Mouse (Mus musculus): Measurements from ENCODE around the gene Serbp1. TPM values are rescaled to one million over a fixed set of nuclear protein-coding genes. Genes with fewer than 3 reads are reported as not detected.
"Not testable (repeated sequence)": the region's sequence is repeated elsewhere in the genome, so short reads cannot be mapped to it uniquely, and the experiment has no call there.

Gene Serbp1
- polyA plus RNA-seq, 1 experiment from 2014 or later, result 346 TPM

DNA sequence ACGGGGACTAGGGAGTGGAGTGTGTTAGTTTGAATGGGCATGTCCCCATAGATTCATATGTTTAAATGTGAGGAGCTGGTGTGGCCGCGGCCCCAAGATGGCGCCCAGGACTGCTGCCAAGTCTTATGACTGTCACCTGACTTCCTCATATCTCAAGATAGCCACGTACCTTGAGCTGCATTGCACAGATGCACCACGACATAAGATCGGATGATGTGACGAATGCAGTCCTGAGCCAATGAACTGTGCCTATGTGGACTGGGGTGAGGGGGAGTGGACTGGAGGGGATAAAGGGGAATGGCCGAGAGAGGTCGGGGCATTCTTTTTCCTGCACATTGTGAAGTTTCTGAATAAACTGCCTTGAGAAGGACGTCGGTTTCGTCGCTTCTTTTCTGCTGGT is 18.0 kb upstream of the Serbp1 start:
- 91% methylated on average over 14 of the region's 14 CpGs for WGBS
- H3K27me3 ChIP-seq (ENCODE audit: insufficient read depth, poor library complexity, severe bottlenecking); H3K9me3 ChIP-seq; DNase-seq (ENCODE audit: low spot score); H3K4me1 ChIP-seq (replicated peaks); H3K36me3 ChIP-seq; H3K4me3 ChIP-seq; H3K27ac ChIP-seq: not testable (repeated sequence)

DNA sequence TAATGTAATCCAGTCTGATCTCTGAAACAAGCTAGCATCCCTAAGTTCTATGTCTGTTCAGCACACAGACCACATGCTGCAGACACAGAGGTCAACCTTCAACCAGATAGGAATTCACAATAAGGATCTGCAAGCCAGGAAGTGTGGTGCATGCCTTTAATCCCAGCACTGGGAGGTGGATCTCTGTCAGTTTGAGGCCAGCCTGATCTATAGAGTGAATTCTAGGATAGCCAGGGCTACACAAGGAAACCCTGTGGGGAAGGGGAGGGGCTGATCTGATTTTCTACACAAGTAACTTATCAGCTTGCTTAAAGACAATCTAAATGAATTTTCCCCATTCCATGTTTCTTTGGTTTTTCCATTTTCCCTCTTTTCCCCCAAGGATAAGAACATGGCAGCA is 17.2 kb upstream of the Serbp1 start:
- H3K4me1 ChIP-seq (replicated peaks), result no peaks in the 10 kb centered on the region
- H3K27ac ChIP-seq, result no peak overlapping the region
- no peaks in the 10 kb centered on the region for H3K9me3 ChIP-seq
- DNase-seq (ENCODE audit: low spot score), result no peak
- H3K36me3 ChIP-seq, result no peaks in the 10 kb centered on the region
- H3K4me3 ChIP-seq, result no peak overlapping the region
- no peaks in the 10 kb centered on the region for H3K27me3 ChIP-seq (ENCODE audit: insufficient read depth, poor library complexity, severe bottlenecking)

DNA sequence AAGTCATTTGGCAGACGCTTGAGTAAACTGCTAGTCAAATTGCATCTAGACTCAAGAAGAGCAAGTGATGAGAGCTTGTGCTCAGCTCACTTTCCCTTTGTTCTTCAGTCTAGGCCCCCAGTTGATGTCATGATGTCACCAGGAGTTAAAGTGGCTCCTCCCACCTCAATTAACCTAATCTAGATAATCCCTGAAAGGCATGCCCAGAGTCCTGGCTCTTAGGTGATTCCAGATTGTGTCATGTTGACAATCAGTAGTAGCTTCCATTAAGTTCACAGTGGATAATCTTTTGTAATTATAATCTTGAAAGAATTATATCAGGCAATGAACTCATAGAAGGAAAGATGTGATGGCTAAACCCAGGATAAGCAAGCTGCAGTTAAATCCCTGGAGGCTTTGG is 14.9 kb upstream of the Serbp1 start:
- no peak overlapping the region for H3K27ac ChIP-seq
- H3K27me3 ChIP-seq (ENCODE audit: insufficient read depth, poor library complexity, severe bottlenecking), result no peaks in the 10 kb centered on the region
- no peak overlapping the region for H3K4me3 ChIP-seq
- H3K36me3 ChIP-seq, result no peaks in the 10 kb centered on the region
- no peaks in the 10 kb centered on the region for H3K9me3 ChIP-seq
- no peaks in the 10 kb centered on the region for H3K4me1 ChIP-seq (replicated peaks)
- 83% methylated on average over 1 of the region's 1 CpGs for WGBS
- no peak for DNase-seq (ENCODE audit: low spot score)

DNA sequence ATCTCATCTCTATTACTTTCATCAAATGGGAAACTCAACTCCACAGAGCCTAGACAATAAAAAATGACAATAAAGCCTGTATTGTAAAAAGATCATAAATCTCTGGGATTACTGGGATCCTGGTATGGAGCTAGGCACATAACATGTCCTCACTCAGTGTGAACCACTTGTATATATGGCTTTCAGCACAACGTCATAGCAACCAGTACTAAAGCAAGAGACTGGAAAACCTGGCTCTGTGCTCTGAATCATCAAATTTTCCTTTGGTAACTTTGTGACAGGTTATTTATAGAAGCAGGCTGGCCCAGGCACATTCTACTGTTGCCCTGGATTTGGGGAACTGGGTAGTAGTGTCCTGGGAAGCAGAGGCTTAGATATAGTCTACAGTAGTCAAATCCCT is 14.5 kb upstream of the Serbp1 start:
- DNase-seq (ENCODE audit: low spot score), result no peak
- no peaks in the 10 kb centered on the region for H3K36me3 ChIP-seq

DNA sequence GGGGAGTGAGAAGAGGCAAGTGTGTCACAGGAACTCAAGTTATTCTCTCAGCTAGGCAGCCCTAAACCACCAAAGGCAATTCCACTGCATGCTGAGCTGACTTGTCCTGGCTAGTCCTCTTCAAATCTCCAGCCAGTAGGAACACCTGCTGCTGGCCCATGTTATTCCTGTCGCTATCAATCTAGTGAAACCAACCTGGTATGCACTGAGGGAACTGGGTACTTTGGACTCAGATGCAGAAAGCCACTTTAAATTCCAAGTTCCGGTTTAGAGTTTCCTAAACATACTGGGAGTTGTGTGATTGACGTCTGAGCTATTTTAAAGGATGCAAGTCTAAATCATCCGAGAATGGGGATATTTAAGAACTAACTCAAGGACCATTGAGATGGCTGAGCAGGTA is 11.7 kb upstream of the Serbp1 start:
- Histone ChIP-seq H3K36me3 (no peaks in the 10 kb centered on the region), H3K27me3 (ENCODE audit: insufficient read depth, poor library complexity, severe bottlenecking) (0 out of 2 replicates have a peak, but pooled peaks cover 10% of the 10 kb centered on the region), H3K9me3 (no peaks in the 10 kb centered on the region), H3K4me3 (no peak overlapping the region), H3K4me1 (replicated peaks) (peaks cover 11% of the 10 kb centered on the region), H3K27ac (no peak overlapping the region)
- 72% methylated on average over 4 of the region's 4 CpGs for WGBS
- no peak for DNase-seq (ENCODE audit: low spot score)

More for the DNA sequence above, 14.5 kb upstream of the Serbp1 start:
- Histone ChIP-seq H3K9me3 (no peaks in the 10 kb centered on the region), H3K27ac (no peak overlapping the region), H3K27me3 (ENCODE audit: insufficient read depth, poor library complexity, severe bottlenecking) (no peaks in the 10 kb centered on the region), H3K4me3 (no peak overlapping the region), H3K4me1 (replicated peaks) (peaks cover 3% of the 10 kb centered on the region)
- WGBS, result 89% methylated on average over 1 of the region's 1 CpGs

DNA sequence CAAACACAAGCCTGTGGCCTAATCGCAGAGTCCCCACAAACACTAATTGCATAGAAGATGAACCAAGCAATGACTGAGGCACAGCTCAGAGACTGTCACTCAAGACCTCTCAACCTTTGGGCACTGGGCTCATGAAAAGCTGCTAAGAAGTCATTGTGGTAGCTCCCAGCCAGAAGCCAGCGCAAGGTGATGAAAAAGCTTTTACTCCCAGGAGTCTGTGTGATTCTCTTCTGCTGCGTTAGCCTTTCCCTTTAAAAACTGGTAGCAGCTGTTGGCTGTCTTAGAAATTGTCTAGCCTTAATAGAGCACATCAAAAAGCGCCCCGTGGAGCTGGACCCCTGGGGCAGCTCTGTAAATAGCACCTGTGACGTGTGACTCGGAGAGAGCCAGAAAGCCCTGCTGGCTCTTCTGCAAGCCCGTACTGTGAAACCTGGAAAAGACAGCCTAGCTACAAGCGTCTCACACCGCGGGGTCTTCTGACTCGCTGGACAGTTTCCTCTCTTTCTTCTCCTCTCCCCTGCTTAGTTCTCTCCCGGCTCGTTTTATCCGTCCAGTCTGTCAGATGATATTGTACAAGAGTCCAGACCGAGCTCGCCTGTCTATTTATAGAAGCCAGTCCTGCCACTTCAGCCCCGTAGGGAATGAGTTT is 9.4 kb upstream of the Serbp1 start:
- 0 out of 2 replicates have a peak, but pooled peaks cover 10% of the 10 kb centered on the region for H3K27me3 ChIP-seq (ENCODE audit: insufficient read depth, poor library complexity, severe bottlenecking)
- H3K4me3 ChIP-seq, result peak overlapping the region; percentile 32
- H3K27ac ChIP-seq, result no peak overlapping the region
- H3K36me3 ChIP-seq, result no peaks in the 10 kb centered on the region
- 15% methylated on average over 18 of the region's 18 CpGs for WGBS
- peaks cover 11% of the 10 kb centered on the region for H3K4me1 ChIP-seq (replicated peaks)
- no peaks in the 10 kb centered on the region for H3K9me3 ChIP-seq
- DNase-seq (ENCODE audit: low spot score), result peak; percentile 29

DNA sequence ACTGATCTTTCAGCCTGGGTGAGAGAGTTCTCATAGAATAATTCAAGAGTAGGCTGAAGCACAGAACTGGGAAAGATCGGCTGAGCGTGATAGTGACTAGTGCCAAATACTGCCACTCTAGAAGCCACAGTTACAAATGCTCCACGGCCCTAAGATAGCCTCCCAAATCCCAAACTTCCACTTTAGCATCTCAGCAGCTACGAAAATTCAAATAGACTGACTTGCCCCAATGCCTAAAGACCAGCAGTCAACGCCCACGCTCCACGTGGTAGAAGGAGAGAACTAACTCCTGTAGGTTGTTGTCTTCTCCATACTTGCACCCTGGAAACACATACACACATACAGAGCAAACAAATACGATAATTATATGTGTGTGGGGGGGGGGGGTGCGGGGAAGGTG is 8.5 kb upstream of the Serbp1 start:
- 44% methylated on average over 9 of the region's 9 CpGs for WGBS
- no peaks in the 10 kb centered on the region for H3K9me3 ChIP-seq
- DNase-seq (ENCODE audit: low spot score), result no peak

DNA sequence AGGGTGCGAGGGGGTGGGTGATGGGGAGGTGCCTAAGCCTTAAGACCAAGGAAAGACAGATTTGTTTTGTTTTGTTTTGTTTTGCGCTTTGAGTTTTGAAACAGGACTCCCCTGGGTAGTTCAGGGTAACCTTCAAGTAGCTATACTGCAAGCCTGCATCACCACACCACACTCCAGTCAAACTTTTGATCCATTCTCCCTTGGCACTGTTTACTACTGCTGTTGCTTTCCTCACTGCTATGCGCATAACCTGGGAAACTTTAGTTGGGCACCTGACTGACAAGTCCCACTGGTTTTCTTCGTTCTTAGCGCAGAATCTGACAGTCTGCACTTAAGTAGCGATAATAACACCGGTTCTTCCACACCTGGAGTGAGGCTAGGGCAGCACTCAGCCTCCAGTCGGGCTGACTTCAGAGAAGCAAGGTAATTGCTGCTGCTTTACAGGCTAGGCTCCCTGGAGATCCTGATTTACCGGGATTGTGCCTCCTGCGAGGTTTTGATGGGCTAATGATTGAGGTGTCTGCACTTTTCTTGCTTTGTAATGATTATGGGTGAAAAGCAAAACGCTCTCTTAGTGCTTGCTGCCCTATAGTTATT is 8.0 kb upstream of the Serbp1 start:
- no peak for DNase-seq (ENCODE audit: low spot score)
- H3K9me3 ChIP-seq, result no peaks in the 10 kb centered on the region
- 12% methylated on average over 11 of the region's 11 CpGs for WGBS

More for the DNA sequence above, 8.5 kb upstream of the Serbp1 start:
- Histone ChIP-seq H3K4me1 (replicated peaks) (peaks cover 11% of the 10 kb centered on the region), H3K36me3 (no peaks in the 10 kb centered on the region), H3K4me3 (no peak overlapping the region), H3K27me3 (ENCODE audit: insufficient read depth, poor library complexity, severe bottlenecking) (0 out of 2 replicates have a peak, but pooled peaks cover 10% of the 10 kb centered on the region), H3K27ac (no peak overlapping the region)

DNA sequence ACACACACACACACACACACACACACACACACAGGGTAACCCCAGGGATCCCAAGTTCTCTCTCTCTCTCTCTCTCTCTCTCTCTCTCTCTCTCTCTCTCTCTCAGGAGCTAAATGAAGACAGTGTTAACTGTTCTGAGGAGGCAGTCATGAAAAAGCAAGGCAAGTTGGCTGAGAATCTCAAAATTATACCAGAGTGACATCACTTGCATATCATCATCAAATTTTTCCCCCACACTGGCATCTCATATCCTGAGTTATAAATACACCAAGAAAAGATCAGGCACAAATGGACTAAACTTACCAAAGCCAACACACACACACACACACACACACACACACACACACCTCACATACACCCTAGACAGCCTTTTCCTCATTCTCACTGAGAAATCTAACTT is 7.0 kb upstream of the Serbp1 start:
- no peak for DNase-seq (ENCODE audit: low spot score)
- 0 out of 2 replicates have a peak, but pooled peaks cover 10% of the 10 kb centered on the region for H3K27me3 ChIP-seq (ENCODE audit: insufficient read depth, poor library complexity, severe bottlenecking)
- no peaks in the 10 kb centered on the region for H3K9me3 ChIP-seq
- peaks cover 11% of the 10 kb centered on the region for H3K4me1 ChIP-seq (replicated peaks)
- no peaks in the 10 kb centered on the region for H3K36me3 ChIP-seq
- no peak overlapping the region for H3K4me3 ChIP-seq
- H3K27ac ChIP-seq, result no peak overlapping the region

More for the DNA sequence above, 8.0 kb upstream of the Serbp1 start:
- Histone ChIP-seq H3K27ac (no peak overlapping the region), H3K27me3 (ENCODE audit: insufficient read depth, poor library complexity, severe bottlenecking) (0 out of 2 replicates have a peak, but pooled peaks cover 10% of the 10 kb centered on the region), H3K36me3 (no peaks in the 10 kb centered on the region), H3K4me1 (replicated peaks) (peaks cover 11% of the 10 kb centered on the region), H3K4me3 (no peak overlapping the region)

DNA sequence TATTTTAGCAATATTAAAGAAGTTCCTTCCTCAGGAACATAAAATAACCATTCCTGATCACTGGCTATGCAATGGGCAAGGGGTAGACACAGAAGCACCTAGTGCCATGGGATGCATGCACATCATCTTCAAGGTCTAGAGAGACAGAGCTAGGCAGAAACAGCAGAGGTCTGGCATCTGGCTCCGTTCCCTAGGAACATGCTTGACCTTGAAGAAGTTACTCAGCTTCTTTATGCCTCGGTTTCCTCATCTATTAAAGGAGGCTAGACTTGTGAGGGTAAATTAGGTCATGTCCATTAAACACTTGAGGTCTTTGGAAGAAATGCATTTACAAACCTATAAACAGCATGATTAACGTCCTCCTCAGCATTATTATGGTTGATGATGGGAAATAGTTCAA is 2.3 kb upstream of the Serbp1 start:
- Histone ChIP-seq H3K27ac (no peak overlapping the region), H3K4me3 (no peak overlapping the region), H3K36me3 (no peaks in the 10 kb centered on the region), H3K4me1 (replicated peaks) (peaks cover 7% of the 10 kb centered on the region; the same call in 1 of the 2 replicates), H3K27me3 (ENCODE audit: insufficient read depth, poor library complexity, severe bottlenecking) (no peaks in the 10 kb centered on the region), H3K9me3 (no peaks in the 10 kb centered on the region)
- 89% methylated on average over 3 of the region's 3 CpGs for WGBS
- DNase-seq (ENCODE audit: low spot score), result no peak

DNA sequence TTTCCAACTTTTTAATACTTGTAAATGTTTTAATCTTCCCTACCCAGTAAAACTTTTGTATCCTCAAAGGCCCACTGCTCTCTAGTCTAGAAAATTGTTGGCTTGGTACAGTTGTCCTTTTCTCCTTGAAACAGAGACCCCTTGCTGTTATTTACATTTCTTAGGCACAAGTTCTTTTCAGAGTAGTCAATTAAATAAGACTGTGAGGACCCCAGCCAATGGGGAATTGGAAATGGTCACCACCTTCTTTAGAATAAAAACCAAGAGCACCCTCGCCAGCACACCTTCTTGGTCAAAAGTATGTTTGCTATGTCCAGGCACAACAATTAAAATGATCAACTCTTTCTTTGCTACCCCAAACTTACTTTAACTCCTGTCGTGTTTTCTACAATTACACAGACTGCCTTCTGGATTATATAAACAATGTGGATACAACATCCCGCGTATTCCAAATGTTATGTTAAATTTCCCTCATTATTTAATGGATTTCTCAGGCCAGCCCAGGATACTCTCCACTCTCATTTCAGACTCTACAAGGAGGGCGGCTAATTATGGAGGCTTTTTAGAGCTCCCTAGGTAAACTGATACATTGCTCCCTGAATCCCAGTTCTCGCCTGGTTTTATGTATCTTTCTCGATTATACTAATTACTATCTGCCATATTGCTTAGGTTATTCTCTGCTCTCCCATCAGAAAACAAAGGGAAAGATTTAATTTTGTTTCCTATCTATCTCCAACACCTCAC is 1.3 kb upstream of the Serbp1 start:
- H3K27ac ChIP-seq, result no peak overlapping the region
- DNase-seq (ENCODE audit: low spot score), result no peak
- 85% methylated on average over 7 of the region's 7 CpGs for WGBS
- peaks cover 7% of the 10 kb centered on the region; the same call in 1 of the 2 replicates for H3K4me1 ChIP-seq (replicated peaks)
- H3K9me3 ChIP-seq, result no peaks in the 10 kb centered on the region
- H3K27me3 ChIP-seq (ENCODE audit: insufficient read depth, poor library complexity, severe bottlenecking), result no peaks in the 10 kb centered on the region
- no peaks in the 10 kb centered on the region for H3K36me3 ChIP-seq
- no peak overlapping the region for H3K4me3 ChIP-seq

DNA sequence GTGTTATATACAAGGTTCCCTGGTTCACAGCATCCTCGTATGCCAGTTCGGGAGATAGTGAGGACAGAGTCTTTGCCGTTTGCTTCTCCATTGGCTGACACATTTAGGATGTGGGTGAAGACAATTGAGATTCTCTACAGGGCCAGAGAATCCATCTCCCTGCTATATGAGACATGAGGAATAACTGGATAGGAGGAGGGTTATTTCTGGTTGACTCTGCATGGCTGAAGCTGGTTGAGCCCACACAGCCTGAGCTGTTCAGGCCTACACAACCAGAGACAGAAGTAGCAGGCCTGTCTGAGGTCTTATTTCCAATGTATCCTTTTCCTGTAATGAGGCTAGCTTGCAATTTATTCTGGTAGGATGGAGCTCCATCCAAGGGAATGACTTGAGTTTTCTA is 3.3 kb downstream of the Serbp1 start:
- no peak for DNase-seq (ENCODE audit: low spot score)
- H3K27me3 ChIP-seq (ENCODE audit: insufficient read depth, poor library complexity, severe bottlenecking), result no peaks in the 10 kb centered on the region
- no peak overlapping the region for H3K27ac ChIP-seq
- no peak overlapping the region for H3K4me3 ChIP-seq
- H3K4me1 ChIP-seq (replicated peaks), result peaks cover 7% of the 10 kb centered on the region; the same call in 1 of the 2 replicates
- no peaks in the 10 kb centered on the region for H3K36me3 ChIP-seq
- H3K9me3 ChIP-seq, result no peaks in the 10 kb centered on the region
- WGBS, result 96% methylated on average over 3 of the region's 3 CpGs

DNA sequence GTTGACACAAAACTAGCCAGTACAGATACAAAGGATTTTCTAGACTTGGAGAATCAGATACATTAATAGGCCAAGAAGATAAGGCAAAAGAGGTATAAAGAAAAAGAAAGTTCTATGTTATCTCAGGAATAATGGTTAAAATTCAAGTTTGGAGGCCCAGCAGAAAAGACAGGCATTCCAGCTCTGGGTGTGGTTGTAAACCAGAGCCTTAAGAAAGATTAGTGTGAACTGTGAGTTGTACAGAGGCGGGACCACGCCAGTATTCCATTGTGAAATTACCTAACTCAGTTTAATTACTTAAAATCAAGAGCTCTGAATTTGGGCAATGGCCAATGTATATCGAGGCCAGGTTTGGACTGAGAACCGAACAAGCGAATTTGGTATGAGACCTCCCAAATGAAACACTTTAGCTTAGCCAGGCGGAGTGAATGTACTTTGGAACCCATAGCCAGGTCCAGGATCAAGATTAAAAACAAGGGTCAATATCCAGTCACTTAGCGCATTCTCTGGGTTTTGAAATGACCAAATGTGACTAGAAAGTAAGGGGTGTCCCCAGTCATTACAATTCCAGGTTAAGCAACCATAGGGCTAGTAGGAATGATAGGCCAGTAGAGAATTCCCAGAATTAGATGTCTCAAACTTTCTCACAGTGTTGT is 5.9 kb downstream of the Serbp1 start:
- WGBS, result 96% methylated on average over 7 of the region's 7 CpGs
- Histone ChIP-seq H3K27ac (no peak overlapping the region), H3K9me3 (no peaks in the 10 kb centered on the region), H3K4me1 (replicated peaks) (no peaks in the 10 kb centered on the region), H3K4me3 (no peak overlapping the region), H3K36me3 (no peaks in the 10 kb centered on the region), H3K27me3 (ENCODE audit: insufficient read depth, poor library complexity, severe bottlenecking) (no peaks in the 10 kb centered on the region)
- no peak for DNase-seq (ENCODE audit: low spot score)
